Mouse (Mus musculus): ENCODE measurements around the gene Pdcd4. TPM values are rescaled to one million over a fixed set of nuclear protein-coding genes. Genes with fewer than 3 reads are reported as not detected.
"Not testable (repeated sequence)": the region's sequence is repeated elsewhere in the genome, so short reads cannot be mapped to it uniquely, and the experiment has no call there.

Gene Pdcd4
- total RNA-seq, 2 experiments from 2014 or later, result 295 to 358 TPM

DNA sequence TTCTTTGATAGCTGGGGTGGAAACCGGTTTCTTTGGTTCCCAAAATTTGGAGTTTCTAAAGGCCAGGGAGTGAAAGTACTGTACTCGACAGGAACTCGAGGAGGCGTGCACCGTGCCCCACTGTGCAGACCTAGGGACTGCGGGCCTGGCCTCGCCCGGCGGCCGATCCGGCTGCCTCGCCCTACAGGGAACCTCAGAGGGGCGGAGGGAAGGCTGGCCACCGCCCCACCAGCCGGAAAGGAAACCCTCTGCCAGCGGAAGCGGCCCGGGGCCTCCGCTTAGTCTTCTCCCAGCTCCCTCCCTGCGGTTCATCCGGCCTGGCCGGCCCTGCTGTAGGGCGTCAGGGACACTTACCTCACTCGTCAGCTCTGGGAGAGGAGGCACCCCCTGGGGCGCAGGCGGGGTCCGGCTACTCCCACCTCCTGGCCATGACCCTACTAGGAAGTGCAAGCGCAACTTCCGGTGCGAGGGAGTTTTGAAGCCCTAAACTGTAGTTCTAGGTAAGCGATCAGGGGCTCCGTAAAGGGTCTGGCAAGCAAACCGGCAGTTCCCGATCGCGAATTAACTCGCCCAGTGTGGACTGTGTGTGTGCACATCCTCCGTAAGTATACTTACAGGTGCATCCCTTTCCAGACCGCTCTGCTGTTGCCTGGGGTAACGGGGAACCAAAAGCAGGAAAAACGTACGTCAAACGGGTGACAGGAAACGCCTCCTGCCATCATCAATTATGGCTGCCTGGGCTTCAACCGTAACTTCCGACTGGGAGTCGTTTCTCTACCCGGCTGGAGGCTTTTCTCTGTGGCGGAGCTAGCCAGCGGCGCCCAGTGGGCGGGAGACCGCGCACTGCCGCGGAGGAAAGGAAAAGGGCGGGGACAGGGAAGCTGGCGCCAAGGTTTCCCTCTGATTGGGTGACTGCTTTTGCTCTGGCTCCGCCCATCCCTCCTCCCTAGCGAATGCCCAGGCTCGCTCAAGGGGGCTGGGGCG, 52.1 kb downstream of the Pdcd4 start, which contains the start of the genes Shoc2 and Bbip1:
Gene Shoc2, plus strand, starts transcription at position 505 of the 984 bp plus-strand sequence.
Gene Bbip1, minus strand, starts transcription at position 826 of the 984 bp plus-strand sequence.
- peak; percentile 78 for ATAC-seq (replicated peaks; ENCODE audit: poor library complexity)

DNA sequence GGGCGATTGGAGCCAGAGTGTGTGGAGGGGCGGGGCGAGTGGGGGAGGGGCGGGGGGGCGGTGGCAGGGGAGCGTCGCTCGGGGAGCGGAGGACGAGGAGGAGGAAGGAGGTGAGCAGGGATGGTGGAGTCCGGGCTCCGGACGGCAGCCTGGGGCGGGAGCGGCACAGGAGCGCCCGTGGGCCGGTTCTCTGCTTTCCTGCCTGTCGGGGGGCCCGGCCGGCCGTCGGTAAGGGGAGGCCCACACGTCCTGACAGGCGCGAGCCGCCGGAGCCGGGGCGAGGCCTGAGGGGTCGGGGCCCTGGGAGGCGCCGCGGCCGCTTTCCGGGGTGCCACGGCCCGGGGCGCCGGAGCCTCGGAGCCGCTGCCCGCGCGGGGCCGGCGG, 52.7 kb downstream of the Pdcd4 start:
- no peak for ATAC-seq (replicated peaks; ENCODE audit: poor library complexity)

DNA sequence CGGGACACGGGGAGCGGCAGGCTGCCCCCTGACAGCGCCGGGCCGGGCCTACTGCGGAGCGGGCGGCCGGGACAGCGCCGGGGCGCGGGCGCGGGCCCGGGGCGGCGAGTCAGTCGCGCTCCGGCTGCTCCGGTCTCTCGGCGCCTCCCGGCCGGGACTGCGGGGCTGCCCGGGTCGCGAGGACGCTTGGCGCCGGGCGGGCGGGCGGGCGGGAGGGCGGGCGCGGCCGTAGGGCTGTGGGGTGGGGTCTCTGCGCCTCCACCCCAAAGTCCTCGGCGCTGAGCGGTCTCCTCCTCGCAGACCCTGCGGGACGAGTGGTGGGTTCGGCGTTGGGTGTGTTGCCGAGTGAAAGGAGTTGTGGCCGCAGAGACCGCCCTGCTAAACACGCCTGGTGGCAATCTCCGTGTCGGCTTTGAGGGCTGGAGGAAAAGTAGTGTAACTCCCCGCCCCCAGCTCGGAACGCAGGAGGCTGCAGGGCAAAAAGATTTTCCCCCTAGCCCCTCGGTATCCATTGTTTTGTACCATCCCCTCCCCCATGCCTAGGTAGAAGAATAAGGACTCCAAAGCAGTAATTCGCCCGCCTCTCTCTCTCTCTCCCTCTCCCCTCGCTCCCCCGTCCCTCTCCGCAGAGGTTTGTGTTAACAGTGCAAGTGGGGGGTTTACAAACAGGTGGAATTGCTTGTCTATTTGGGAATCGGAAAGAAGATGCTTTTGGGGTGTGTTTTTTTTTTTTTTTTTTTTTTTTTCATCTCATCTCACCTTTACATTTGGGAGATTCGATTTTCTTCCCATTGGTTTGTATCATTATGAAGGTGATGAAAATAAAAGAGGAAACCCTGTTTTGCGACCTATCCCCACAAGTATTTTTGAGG, 53.4 kb downstream of the Pdcd4 start:
- ATAC-seq (replicated peaks; ENCODE audit: poor library complexity), result no peak; the same call in 1 of the 2 replicates

DNA sequence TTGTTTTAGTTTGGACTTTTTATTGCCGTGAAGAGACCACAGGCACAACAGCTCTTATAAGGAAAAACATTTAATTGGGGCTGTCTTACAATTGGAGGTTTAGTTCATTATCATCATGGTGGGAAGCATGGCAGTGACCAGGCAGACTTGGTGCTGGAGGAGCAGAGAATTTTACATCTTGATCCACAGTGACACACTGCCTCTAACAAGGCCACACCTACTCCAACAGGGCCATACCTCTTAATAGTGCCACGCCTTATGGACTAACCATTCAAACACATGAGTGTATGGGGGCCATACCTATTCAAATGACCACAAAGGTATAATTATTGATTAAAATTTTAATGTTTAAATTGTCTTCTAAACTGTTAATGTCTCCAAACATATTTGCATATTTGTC, 65.5 kb downstream of the Pdcd4 start:
- no peak for ATAC-seq (replicated peaks; ENCODE audit: poor library complexity)

DNA sequence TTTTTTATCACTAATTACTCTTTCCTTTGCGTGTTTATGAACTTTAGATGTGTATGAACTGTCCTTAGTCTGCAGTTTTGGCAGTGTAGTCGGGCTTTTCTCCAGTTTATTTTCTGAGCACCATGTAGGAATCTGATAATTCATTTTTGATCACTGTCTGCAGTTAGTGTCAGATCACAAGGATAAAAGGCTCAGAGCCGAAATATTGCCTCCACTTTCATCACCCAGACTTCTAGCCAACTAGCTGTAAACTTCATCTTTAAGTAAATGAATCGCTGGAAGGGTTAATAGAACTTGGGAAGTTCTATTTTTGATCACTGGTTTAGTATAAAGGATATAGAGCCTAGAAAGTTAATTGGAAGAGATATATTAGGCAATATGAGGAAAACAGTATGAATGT, 70.5 kb downstream of the Pdcd4 start:
- ATAC-seq (replicated peaks; ENCODE audit: poor library complexity), result no peak

DNA sequence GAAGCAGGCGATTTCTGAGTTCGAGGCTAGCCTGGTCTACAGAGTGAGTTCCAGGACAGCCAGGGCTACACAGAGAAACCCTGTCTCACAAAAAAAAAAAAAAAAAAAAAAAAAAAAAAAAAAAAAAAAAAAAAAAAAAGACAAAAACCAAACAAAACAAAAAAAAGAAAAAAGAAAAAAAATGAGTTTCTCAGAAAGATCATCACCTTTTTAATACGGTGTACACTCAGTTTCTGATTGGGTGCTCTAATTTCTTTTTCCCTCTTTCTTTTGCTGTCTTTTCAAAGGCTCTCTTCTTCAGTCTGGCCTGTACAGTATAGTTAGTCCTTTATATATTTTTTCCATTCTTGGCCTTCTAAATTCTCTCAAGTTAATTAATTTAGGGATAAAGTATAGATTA, 72.3 kb downstream of the Pdcd4 start:
- ATAC-seq (replicated peaks; ENCODE audit: poor library complexity), result not testable (repeated sequence)

DNA sequence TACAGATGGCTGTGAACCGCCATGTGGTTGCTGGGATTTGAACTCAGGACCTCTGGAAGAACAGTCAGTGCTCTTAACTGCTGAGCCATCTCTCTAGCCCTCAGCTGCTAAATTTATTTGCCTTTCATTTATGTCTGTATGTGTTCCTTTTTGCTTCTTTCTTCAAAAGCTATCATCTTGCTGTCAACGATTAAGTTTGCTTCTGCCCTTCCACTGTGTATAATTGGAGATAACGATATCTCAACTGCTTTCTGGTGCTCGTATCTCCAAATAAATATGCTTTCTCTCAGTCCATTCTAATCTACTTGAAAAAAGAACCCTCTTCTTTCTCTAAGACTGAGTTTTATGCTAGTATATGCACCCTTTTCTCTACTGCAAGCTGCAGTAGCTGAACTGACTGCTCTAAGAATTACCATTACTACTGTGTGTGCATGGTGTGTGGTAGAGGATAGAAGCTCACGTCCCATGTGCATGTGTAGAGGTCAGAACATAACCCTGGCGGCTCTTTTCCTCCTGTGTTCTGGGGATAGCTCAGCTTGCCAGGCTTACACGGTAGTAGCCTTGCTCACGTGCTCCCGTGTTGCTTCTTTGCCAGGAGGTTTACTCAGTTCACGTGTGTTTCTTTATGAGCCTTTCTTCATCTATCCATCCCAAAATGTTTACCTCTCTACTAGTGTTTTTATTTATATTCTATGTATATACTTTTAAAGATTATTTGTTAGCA, 73.0 kb downstream of the Pdcd4 start:
- ATAC-seq (replicated peaks; ENCODE audit: poor library complexity), result peak; percentile 90

DNA sequence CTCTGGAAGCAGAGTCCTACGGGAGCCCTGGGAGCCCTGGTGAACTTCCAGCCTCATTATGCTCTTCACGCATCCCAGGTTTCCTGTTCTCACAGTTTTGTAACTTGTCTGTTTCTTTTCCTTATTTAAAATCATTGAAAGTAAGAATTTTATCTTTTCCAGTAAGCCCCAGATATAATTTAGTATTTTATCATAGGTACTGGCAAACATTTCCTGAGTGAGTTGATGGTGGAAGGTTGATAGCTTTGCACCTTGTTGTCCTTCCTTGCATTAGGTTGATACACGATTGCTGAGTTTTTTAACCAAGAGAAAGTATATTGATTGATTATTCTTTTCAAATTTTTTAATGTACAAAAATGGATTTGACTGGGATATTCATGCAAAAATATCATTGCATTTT, 77.2 kb downstream of the Pdcd4 start:
- no peak for ATAC-seq (replicated peaks; ENCODE audit: poor library complexity)

DNA sequence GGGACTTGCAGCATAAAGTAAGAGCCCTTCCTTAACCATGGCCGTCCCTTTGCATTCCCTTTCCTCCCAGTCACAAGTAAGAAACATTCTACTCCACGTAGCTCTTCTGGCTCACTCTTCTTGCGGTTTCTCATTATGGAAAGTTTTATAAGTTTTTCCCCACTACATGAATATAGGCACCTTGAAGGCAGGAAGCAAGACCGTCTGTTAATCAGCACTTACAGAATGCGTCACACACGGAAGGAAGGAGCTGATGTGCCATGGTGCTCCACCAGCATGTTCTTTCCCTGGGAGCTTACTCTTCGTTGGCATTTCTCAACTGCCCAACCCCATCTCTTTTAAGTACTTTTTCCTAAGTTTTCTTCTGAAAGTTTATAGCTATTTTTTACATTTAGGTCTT, 79.9 kb downstream of the Pdcd4 start:
- ATAC-seq (replicated peaks; ENCODE audit: poor library complexity), result peak; percentile 81

DNA sequence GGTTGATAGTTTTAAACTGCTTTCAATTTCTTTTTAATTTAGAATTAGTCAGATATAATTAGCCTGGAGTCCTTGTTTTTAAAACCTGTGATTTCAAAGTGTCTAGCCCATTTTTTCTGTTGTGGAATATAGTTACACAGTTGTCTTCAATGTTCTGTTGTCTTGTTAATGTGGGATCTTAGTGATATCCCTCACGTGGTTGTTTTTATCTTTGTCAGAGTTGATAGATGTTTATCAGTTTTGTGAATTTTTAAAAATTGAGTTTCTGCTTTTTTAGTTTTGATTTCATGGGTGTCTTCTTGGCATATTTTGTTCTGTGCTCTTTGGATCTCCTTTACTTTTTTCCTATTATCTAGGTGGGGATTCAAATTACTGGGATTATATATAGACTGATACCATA, 81.6 kb downstream of the Pdcd4 start:
- ATAC-seq (replicated peaks; ENCODE audit: poor library complexity), result no peak

Other genes with a start within 250 kb of the Pdcd4 start
- gene Rbm20, start 214.9 kb upstream of the Pdcd4 start, total RNA-seq (2015), result 0.05 TPM in 1 of 2 replicates, not detected in the other
- 0.03 and 0.17 TPM in 2 replicates for gene Rbm20, start 214.9 kb upstream of the Pdcd4 start, total RNA-seq (2017)
- gene Shoc2, start 52.1 kb downstream of the Pdcd4 start, total RNA-seq (2015), result 47.0 and 55.1 TPM in 2 replicates
- gene Shoc2, start 52.1 kb downstream of the Pdcd4 start, total RNA-seq (2017), result 43.3 and 44.2 TPM in 2 replicates
- 72.9 and 88.8 TPM in 2 replicates for gene Bbip1, start 52.4 kb downstream of the Pdcd4 start, total RNA-seq (2015)
- gene Bbip1, start 52.4 kb downstream of the Pdcd4 start, total RNA-seq (2017), result 36.2 and 55.0 TPM in 2 replicates
- gene Adra2a, start 151.9 kb downstream of the Pdcd4 start, total RNA-seq (2015), result not detected in 2 replicates
- 0.12 TPM in 1 of 2 replicates, not detected in the other for gene Adra2a, start 151.9 kb downstream of the Pdcd4 start, total RNA-seq (2017)